Mouse (Mus musculus): ENCODE measurements around the gene Cfap20.
A peak's percentile ranks its signal among the peaks of the same experiment; 100 is the strongest.

GRCm38 (mm10) chr8:95427594-95428535 is 6.8 kb downstream of the Cfap20 start:
- no peak for TF ChIP-seq POLR2A (IDR thresholded peaks at IDR 0.05; ENCODE audit: borderline replicate concordance, insufficient read depth, low read length)
- peak; percentile 57; the same call in 1 of the 2 replicates for TF ChIP-seq CTCF (IDR thresholded peaks at IDR 0.05; ENCODE audit: borderline replicate concordance, insufficient read depth, low read depth, low read length)
